Mouse (Mus musculus) splenic B cell, adult 2 months (primary cell): Measurements from ENCODE around the gene Obsl1.

Experiments
- DNase-seq: peaks from one replicate; pipeline ENCODE4 v3.0.0-alpha.2; 2011; ENCODE audit warnings: low read depth, low spot score
- H3K27me3 ChIP-seq: 2 replicates; pipeline ENCODE4 v1.6.1; 2012; ENCODE audit warnings: mild to moderate bottlenecking, low read length, moderate library complexity, mixed read lengths; ENCODE audit not compliant: control insufficient read depth, poor library complexity, insufficient read depth, severe bottlenecking
- H3K36me3 ChIP-seq: 2 replicates; pipeline ENCODE4 v1.6.1; 2012; ENCODE audit warnings: mild to moderate bottlenecking, low read length, moderate library complexity, mixed read lengths; ENCODE audit not compliant: control insufficient read depth, poor library complexity, insufficient read depth, severe bottlenecking

Obsl1 gene

GRCm38 (mm10) chr1:75507006-75507405 lies 754 bp upstream of the Obsl1 start, which contains the start of gene Inha:
Gene Inha (plus strand): TSS chr1:75507077.
- Histone ChIP-seq H3K27me3 (peaks cover 4% of the 10 kb centered on the region; the same call in 1 of the 2 replicates), H3K36me3 (no peaks in the 10 kb centered on the region)
- DNase-seq: no peak

- Histone ChIP-seq H3K36me3 (no peaks in the 10 kb centered on the region), H3K27me3 (peaks cover 4% of the 10 kb centered on the region; the same call in 1 of the 2 replicates)
- no peak for DNase-seq
Measured at GRCm38 (mm10) chr1:75505159-75505955, 895 bp downstream of the Obsl1 start.

- H3K27me3 ChIP-seq: peaks cover 4% of the 10 kb centered on the region; the same call in 1 of the 2 replicates
- no peaks in the 10 kb centered on the region for H3K36me3 ChIP-seq
- no peak for DNase-seq
Measured at GRCm38 (mm10) chr1:75504256-75505045, 1.8 kb downstream of the Obsl1 start.

GRCm38 (mm10) chr1:75503651-75503980 lies 2.6 kb downstream of the Obsl1 start:
- Histone ChIP-seq H3K27me3 (peaks cover 4% of the 10 kb centered on the region; the same call in 1 of the 2 replicates), H3K36me3 (no peaks in the 10 kb centered on the region)
- DNase-seq: no peak

- H3K27me3 ChIP-seq: peaks cover 4% of the 10 kb centered on the region; the same call in 1 of the 2 replicates
- no peak for DNase-seq
- no peaks in the 10 kb centered on the region for H3K36me3 ChIP-seq
Measured at GRCm38 (mm10) chr1:75502945-75503650, 3.2 kb downstream of the Obsl1 start.

- DNase-seq: no peak
- H3K27me3 ChIP-seq: peaks cover 4% of the 10 kb centered on the region; the same call in 1 of the 2 replicates
Measured at GRCm38 (mm10) chr1:75501905-75502304, 4.3 kb downstream of the Obsl1 start.

GRCm38 (mm10) chr1:75499441-75499840 lies 6.8 kb downstream of the Obsl1 start:
- peak; percentile 42 for DNase-seq
- Histone ChIP-seq H3K27me3 (no peaks in the 10 kb centered on the region), H3K36me3 (no peaks in the 10 kb centered on the region)

More at GRCm38 (mm10) chr1:75501905-75502304, 4.3 kb downstream of the Obsl1 start:
- H3K36me3 ChIP-seq: no peaks in the 10 kb centered on the region

GRCm38 (mm10) chr1:75498897-75499296 lies 7.4 kb downstream of the Obsl1 start:
- no peaks in the 10 kb centered on the region for H3K36me3 ChIP-seq
- DNase-seq: no peak

GRCm38 (mm10) chr1:75494878-75495548 lies 11.2 kb downstream of the Obsl1 start:
- Histone ChIP-seq H3K36me3 (no peaks in the 10 kb centered on the region), H3K27me3 (no peaks in the 10 kb centered on the region)
- peak; percentile 43 for DNase-seq

More at GRCm38 (mm10) chr1:75498897-75499296, 7.4 kb downstream of the Obsl1 start:
- no peaks in the 10 kb centered on the region for H3K27me3 ChIP-seq

GRCm38 (mm10) chr1:75492579-75493170 lies 13.6 kb downstream of the Obsl1 start:
- no peaks in the 10 kb centered on the region for H3K36me3 ChIP-seq
- H3K27me3 ChIP-seq: no peaks in the 10 kb centered on the region
- no peak for DNase-seq

- no peaks in the 10 kb centered on the region for H3K36me3 ChIP-seq
- no peak for DNase-seq
- no peaks in the 10 kb centered on the region for H3K27me3 ChIP-seq
Measured at GRCm38 (mm10) chr1:75490785-75491551, 15.3 kb downstream of the Obsl1 start.

GRCm38 (mm10) chr1:75487405-75488161 lies 18.7 kb downstream of the Obsl1 start:
- Histone ChIP-seq H3K36me3 (no peaks in the 10 kb centered on the region), H3K27me3 (no peaks in the 10 kb centered on the region)
- DNase-seq: peak; percentile 57

- no peaks in the 10 kb centered on the region for H3K36me3 ChIP-seq
- H3K27me3 ChIP-seq: no peaks in the 10 kb centered on the region
- DNase-seq: no peak
Measured at GRCm38 (mm10) chr1:75487040-75487404, 19.2 kb downstream of the Obsl1 start.
